8 mouse cellular contexts compared by ENCODE assay signal in the genomic region with DNA sequence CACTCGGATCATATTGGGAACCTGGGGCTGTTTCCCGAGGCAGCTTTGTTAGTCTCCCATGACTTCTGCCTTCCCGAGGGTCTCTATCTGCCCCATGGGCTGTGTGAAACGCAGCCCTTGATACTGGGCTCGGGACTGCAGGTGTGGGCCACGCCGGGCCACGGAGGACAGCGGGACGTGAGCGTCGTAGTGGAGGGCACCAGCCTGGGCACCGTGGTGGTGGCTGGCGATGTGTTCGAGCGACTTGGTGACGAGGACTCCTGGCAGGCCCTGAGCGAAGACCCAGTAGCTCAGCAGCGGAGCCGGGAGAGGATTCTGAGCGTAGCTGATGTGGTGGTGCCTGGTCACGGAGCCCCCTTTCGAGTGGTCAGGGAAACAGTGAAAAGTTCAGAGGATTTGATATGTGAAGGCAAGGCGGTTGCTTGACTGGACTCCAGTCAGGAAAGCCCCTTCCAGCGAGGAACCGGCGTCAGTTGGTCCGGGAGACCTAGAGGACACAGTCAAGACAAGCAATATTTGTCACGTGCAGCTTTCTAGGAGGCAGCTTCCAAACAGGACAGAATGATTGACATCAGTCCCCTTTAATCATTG. TPM values are rescaled to one million over a fixed set of nuclear protein-coding genes. Genes with fewer than 3 reads are reported as not detected.
DNase-seq lines count a peak whose midpoint lies in the region; ATAC-seq lines count a peak whose summit lies in the region.

No protein-coding gene starts in this region.

- DNase-seq in cerebellum, adult 8-10 months, result no peak
- DNase-seq in 416B (ENCODE audit: low read depth), result peak; percentile 71
- DNase-seq in kidney, postnatal 25 days, result peak; percentile 17 to 55
- peak; percentile 27 for DNase-seq in lung, postnatal 14 days
- peak; percentile 56 to 58 for DNase-seq in right cerebral cortex, postnatal 10 days (ENCODE audit: low spot score in 2 of 2)

- H3K27me3 ChIP-seq in heart, embryonic 11.5 days (ENCODE audit: control insufficient read depth, insufficient read depth, low read length), result no peaks in the 10 kb centered on the region

- no peaks in the 10 kb centered on the region for H3K9me3 ChIP-seq in heart, embryonic 11.5 days (replicated peaks; ENCODE audit: control insufficient read depth, low read length)

- peak overlapping the region; percentile 91 for H3K9ac ChIP-seq in heart, embryonic 11.5 days (ENCODE audit: low read depth, low read length)

- H3K4me3 ChIP-seq in heart, embryonic 11.5 days (ENCODE audit: low read depth, low read length), result peak overlapping the region; percentile 73

- 2% methylated on average over 29 of the region's 29 CpGs for WGBS in heart, embryonic 11.5 days (ENCODE audit: insufficient replicate concordance)

- H3K36me3 ChIP-seq in heart, embryonic 11.5 days (ENCODE audit: control insufficient read depth, insufficient read depth, low read length), result peaks cover 3% of the 10 kb centered on the region; the same call in 1 of the 2 replicates

- H3K4me1 ChIP-seq in heart, embryonic 11.5 days (ENCODE audit: control insufficient read depth, insufficient read depth, low read length), result no peaks in the 10 kb centered on the region

- ATAC-seq in cerebellum, adult (ENCODE audit: insufficient number of reproducible peaks, low FRiP score, low TSS enrichment), result peak; percentile 47; the same call in 1 of the 2 replicates
- peak; percentile 27 for ATAC-seq in common myeloid progenitor, adult 5-6 weeks (replicated peaks; ENCODE audit: low read depth, poor library complexity, severe bottlenecking)
- peak; percentile 53; the same call in 1 of the 2 replicates for ATAC-seq in heart, embryonic 11.5 days (replicated peaks; ENCODE audit: insufficient number of reproducible peaks, low FRiP score, low TSS enrichment)

- peak overlapping the region; percentile 91 for H3K4me2 ChIP-seq in heart, embryonic 11.5 days

- peak overlapping the region; percentile 79 for H3K27ac ChIP-seq in heart, embryonic 11.5 days (ENCODE audit: low read depth, low read length)

RNA-seq across cellular contexts. Expression of gene Mblac1, which starts 0.7 kb away (rescaled TPM):
- 2.2 and 7.7 TPM in 2 replicates for total RNA-seq in common myeloid progenitor, adult 5-6 weeks (2017)
- polyA plus RNA-seq in heart, embryonic 11.5 days (2014; fragmentation: Nextera tagmentation; extraction: Ambion mirVana), result 4.5 and 5.9 TPM in 2 replicates

RNA-seq across cellular contexts. Expression of gene Cnpy4, which starts 7.6 kb away (rescaled TPM):
- 37.3 and 41.4 TPM in 2 replicates for total RNA-seq in common myeloid progenitor, adult 5-6 weeks (2017)
- polyA plus RNA-seq in heart, embryonic 11.5 days (2014; fragmentation: Nextera tagmentation; extraction: Ambion mirVana), result 31.7 and 33.7 TPM in 2 replicates

RNA-seq across cellular contexts. Expression of gene Taf6, which starts 7.6 kb away (rescaled TPM):
- total RNA-seq in common myeloid progenitor, adult 5-6 weeks (2017), result 28.2 and 30.8 TPM in 2 replicates
- 82.8 and 85.2 TPM in 2 replicates for polyA plus RNA-seq in heart, embryonic 11.5 days (2014; fragmentation: Nextera tagmentation; extraction: Ambion mirVana)

RNA-seq across cellular contexts. Expression of gene Mcm7, which starts 22.6 kb away (rescaled TPM):
- 456 and 545 TPM in 2 replicates for total RNA-seq in common myeloid progenitor, adult 5-6 weeks (2017)
- 139 and 143 TPM in 2 replicates for polyA plus RNA-seq in heart, embryonic 11.5 days (2014; fragmentation: Nextera tagmentation; extraction: Ambion mirVana)

RNA-seq across cellular contexts. Expression of gene Ap4m1, which starts 23.0 kb away (rescaled TPM):
- total RNA-seq in common myeloid progenitor, adult 5-6 weeks (2017), result 23.0 and 33.7 TPM in 2 replicates
- polyA plus RNA-seq in heart, embryonic 11.5 days (2014; fragmentation: Nextera tagmentation; extraction: Ambion mirVana), result 10.2 TPM in 2 replicates
